Mouse (Mus musculus): ENCODE measurements at regions not wholly inside any gene's neighbourhood (a gene's known extent, or its start where the extent isn't known, plus 50 kb on each side); places are given as distances from the start of the nearest gene placed in this dataset.
A peak's percentile ranks its signal among the peaks of the same experiment; 100 is the strongest.

- Histone ChIP-seq H3K9me3 (replicated peaks) (no peaks in the 10 kb centered on the region), H3K27me3 (ENCODE audit: low read depth, poor library complexity, severe bottlenecking) (no peaks in the 10 kb centered on the region), H3K4me3 (no peak overlapping the region), H3K27ac (no peak overlapping the region), H3K36me3 (no peaks in the 10 kb centered on the region), H3K4me1 (no peaks in the 10 kb centered on the region)
- 81% methylated on average over 4 of the region's 4 CpGs for WGBS
- no peak for DNase-seq (ENCODE audit: low spot score)
Measured at GRCm38 (mm10) chr5:16424745-16425144, 128.6 kb upstream of the Hgf start.

GRCm38 (mm10) chr5:16425302-16425701 lies 128.0 kb upstream of the Hgf start:
- no peaks in the 10 kb centered on the region for H3K9me3 ChIP-seq (replicated peaks)
- no peaks in the 10 kb centered on the region for H3K36me3 ChIP-seq
- no peak for DNase-seq (ENCODE audit: low spot score)
- no peak overlapping the region for H3K4me3 ChIP-seq
- H3K27me3 ChIP-seq (ENCODE audit: low read depth, poor library complexity, severe bottlenecking) = no peaks in the 10 kb centered on the region
- no peak overlapping the region for H3K27ac ChIP-seq
- WGBS = 59% methylated on average over 8 of the region's 8 CpGs
- H3K4me1 ChIP-seq = no peaks in the 10 kb centered on the region

GRCm38 (mm10) chr5:16426306-16426705 lies 127.0 kb upstream of the Hgf start:
- Histone ChIP-seq H3K27me3 (ENCODE audit: low read depth, poor library complexity, severe bottlenecking) (no peaks in the 10 kb centered on the region), H3K4me1 (no peaks in the 10 kb centered on the region), H3K27ac (no peak overlapping the region), H3K36me3 (no peaks in the 10 kb centered on the region), H3K4me3 (no peak overlapping the region), H3K9me3 (replicated peaks) (no peaks in the 10 kb centered on the region)
- no peak for DNase-seq (ENCODE audit: low spot score)
- WGBS = 70% methylated on average over 2 of the region's 2 CpGs

- H3K9me3 ChIP-seq (replicated peaks) = no peaks in the 10 kb centered on the region
- no peak overlapping the region for H3K4me3 ChIP-seq
- no peaks in the 10 kb centered on the region for H3K36me3 ChIP-seq
- H3K27ac ChIP-seq = no peak overlapping the region
- WGBS = 92% methylated on average over 3 of the region's 3 CpGs
- no peaks in the 10 kb centered on the region for H3K4me1 ChIP-seq
- DNase-seq (ENCODE audit: low spot score) = no peak
- H3K27me3 ChIP-seq (ENCODE audit: low read depth, poor library complexity, severe bottlenecking) = no peaks in the 10 kb centered on the region
Measured at GRCm38 (mm10) chr5:16434586-16434985, 118.7 kb upstream of the Hgf start.

- no peaks in the 10 kb centered on the region for H3K27me3 ChIP-seq (ENCODE audit: low read depth, poor library complexity, severe bottlenecking)
- H3K4me3 ChIP-seq = no peak overlapping the region
- no peaks in the 10 kb centered on the region for H3K36me3 ChIP-seq
- no peak overlapping the region for H3K27ac ChIP-seq
- DNase-seq (ENCODE audit: low spot score) = no peak
- H3K9me3 ChIP-seq (replicated peaks) = no peaks in the 10 kb centered on the region
- no peaks in the 10 kb centered on the region for H3K4me1 ChIP-seq
- WGBS = 78% methylated on average over 1 of the region's 1 CpGs
Measured at GRCm38 (mm10) chr5:16445056-16445455, 108.2 kb upstream of the Hgf start.

- 87% methylated on average over 1 of the region's 1 CpGs for WGBS
- H3K4me1 ChIP-seq = no peaks in the 10 kb centered on the region
- H3K27ac ChIP-seq = no peak overlapping the region
- H3K36me3 ChIP-seq = no peaks in the 10 kb centered on the region
- H3K27me3 ChIP-seq (ENCODE audit: low read depth, poor library complexity, severe bottlenecking) = no peaks in the 10 kb centered on the region
- DNase-seq (ENCODE audit: low spot score) = no peak
- H3K9me3 ChIP-seq (replicated peaks) = no peaks in the 10 kb centered on the region
- no peak overlapping the region for H3K4me3 ChIP-seq
Measured at GRCm38 (mm10) chr5:16446977-16447376, 106.3 kb upstream of the Hgf start.

GRCm38 (mm10) chr5:16461795-16462194 lies 91.5 kb upstream of the Hgf start:
- Histone ChIP-seq H3K36me3 (no peaks in the 10 kb centered on the region), H3K27me3 (ENCODE audit: low read depth, poor library complexity, severe bottlenecking) (no peaks in the 10 kb centered on the region), H3K4me3 (no peak overlapping the region), H3K27ac (no peak overlapping the region), H3K9me3 (replicated peaks) (no peaks in the 10 kb centered on the region), H3K4me1 (no peaks in the 10 kb centered on the region)
- WGBS = 88% methylated on average over 2 of the region's 2 CpGs
- no peak for DNase-seq (ENCODE audit: low spot score)

GRCm38 (mm10) chr5:16466266-16466665 lies 87.0 kb upstream of the Hgf start:
- Histone ChIP-seq H3K36me3 (no peaks in the 10 kb centered on the region), H3K27ac (no peak overlapping the region), H3K4me1 (peaks cover 16% of the 10 kb centered on the region), H3K27me3 (ENCODE audit: low read depth, poor library complexity, severe bottlenecking) (no peaks in the 10 kb centered on the region), H3K9me3 (replicated peaks) (no peaks in the 10 kb centered on the region), H3K4me3 (no peak overlapping the region)
- no peak for DNase-seq (ENCODE audit: low spot score)
- WGBS = 78% methylated on average over 5 of the region's 5 CpGs

GRCm38 (mm10) chr5:16468560-16468959 lies 84.7 kb upstream of the Hgf start:
- H3K4me1 ChIP-seq = peaks cover 16% of the 10 kb centered on the region
- H3K27ac ChIP-seq = no peak overlapping the region
- WGBS = 84% methylated on average over 2 of the region's 2 CpGs
- H3K9me3 ChIP-seq (replicated peaks) = no peaks in the 10 kb centered on the region
- H3K36me3 ChIP-seq = no peaks in the 10 kb centered on the region
- no peak overlapping the region for H3K4me3 ChIP-seq
- DNase-seq (ENCODE audit: low spot score) = no peak
- H3K27me3 ChIP-seq (ENCODE audit: low read depth, poor library complexity, severe bottlenecking) = no peaks in the 10 kb centered on the region

- Histone ChIP-seq H3K4me1 (peaks cover 16% of the 10 kb centered on the region), H3K9me3 (replicated peaks) (no peaks in the 10 kb centered on the region), H3K4me3 (no peak overlapping the region), H3K27ac (no peak overlapping the region), H3K36me3 (no peaks in the 10 kb centered on the region), H3K27me3 (ENCODE audit: low read depth, poor library complexity, severe bottlenecking) (no peaks in the 10 kb centered on the region)
- no peak for DNase-seq (ENCODE audit: low spot score)
- 82% methylated on average over 2 of the region's 2 CpGs for WGBS
Measured at GRCm38 (mm10) chr5:16469221-16469620, 84.1 kb upstream of the Hgf start.

- DNase-seq (ENCODE audit: low spot score) = no peak
- no peaks in the 10 kb centered on the region for H3K36me3 ChIP-seq
- no peak overlapping the region for H3K4me3 ChIP-seq
- H3K27ac ChIP-seq = peak overlapping the region; percentile 66
- 53% methylated on average over 13 of the region's 13 CpGs for WGBS
- H3K9me3 ChIP-seq (replicated peaks) = no peaks in the 10 kb centered on the region
- H3K27me3 ChIP-seq (ENCODE audit: low read depth, poor library complexity, severe bottlenecking) = no peaks in the 10 kb centered on the region
- peaks cover 16% of the 10 kb centered on the region for H3K4me1 ChIP-seq
Measured at GRCm38 (mm10) chr5:16469644-16470275, 83.5 kb upstream of the Hgf start.

- peak; percentile 39 for DNase-seq (ENCODE audit: low spot score)
Measured at GRCm38 (mm10) chr5:16470366-16470982, 82.8 kb upstream of the Hgf start.

GRCm38 (mm10) chr5:16487969-16488368 lies 65.3 kb upstream of the Hgf start:
- WGBS = 91% methylated on average over 1 of the region's 1 CpGs
- H3K4me3 ChIP-seq = no peak overlapping the region
- no peaks in the 10 kb centered on the region; the same call in 1 of the 2 replicates for H3K9me3 ChIP-seq (replicated peaks)
- no peaks in the 10 kb centered on the region for H3K36me3 ChIP-seq
- no peak for DNase-seq (ENCODE audit: low spot score)
- H3K4me1 ChIP-seq = no peaks in the 10 kb centered on the region
- no peak overlapping the region for H3K27ac ChIP-seq
- no peaks in the 10 kb centered on the region for H3K27me3 ChIP-seq (ENCODE audit: low read depth, poor library complexity, severe bottlenecking)

More at GRCm38 (mm10) chr5:16470366-16470982, 82.8 kb upstream of the Hgf start:
- peak overlapping the region; percentile 66 for H3K27ac ChIP-seq
- no peaks in the 10 kb centered on the region for H3K9me3 ChIP-seq (replicated peaks)
- 10% methylated on average over 10 of the region's 10 CpGs for WGBS
- peaks cover 16% of the 10 kb centered on the region for H3K4me1 ChIP-seq
- H3K36me3 ChIP-seq = no peaks in the 10 kb centered on the region
- H3K27me3 ChIP-seq (ENCODE audit: low read depth, poor library complexity, severe bottlenecking) = no peaks in the 10 kb centered on the region
- no peak overlapping the region for H3K4me3 ChIP-seq

- no peak overlapping the region for H3K4me3 ChIP-seq
- H3K27ac ChIP-seq = no peak overlapping the region
- H3K4me1 ChIP-seq = no peaks in the 10 kb centered on the region
- no peak for DNase-seq (ENCODE audit: low spot score)
- H3K36me3 ChIP-seq = no peaks in the 10 kb centered on the region
- H3K9me3 ChIP-seq (replicated peaks) = no peaks in the 10 kb centered on the region; the same call in 1 of the 2 replicates
- H3K27me3 ChIP-seq (ENCODE audit: low read depth, poor library complexity, severe bottlenecking) = no peaks in the 10 kb centered on the region
Measured at GRCm38 (mm10) chr5:16489803-16490202, 63.5 kb upstream of the Hgf start.
